ENCODE assay signal across 26 mouse cellular contexts in the genomic region with DNA sequence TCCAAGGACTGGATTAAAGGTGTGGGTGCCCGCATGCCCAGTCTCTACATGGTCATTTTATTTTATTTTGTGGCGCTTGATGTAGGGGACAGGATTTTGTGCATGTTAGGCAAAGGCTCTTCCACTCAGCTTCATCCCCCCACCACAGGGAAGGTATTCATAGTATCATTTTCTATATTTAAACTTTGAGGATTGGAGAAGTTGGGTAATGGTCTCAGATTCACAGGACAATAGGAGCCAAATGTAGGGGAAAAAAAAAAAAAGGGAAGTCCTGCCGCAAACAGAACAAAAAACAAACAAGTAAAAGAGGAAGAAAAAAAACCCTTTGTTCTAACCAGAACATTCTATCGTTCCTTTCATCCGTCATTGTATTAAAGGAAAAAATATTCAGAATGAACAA.
A peak's percentile ranks its signal among the peaks of the same experiment; 100 is the strongest.
DNase-seq lines count a peak whose midpoint lies in the region; ATAC-seq and TF ChIP-seq lines count a peak whose summit lies in the region.
"Had no signal": no experiment of that assay in that cellular context is flagged by ENCODE, and none has a peak within 500 bp of the region (broad histone marks: within the 10 kb centered on the region; RNA-seq: fewer than 3 reads in every experiment).

No protein-coding gene starts in this region.

- intact Hi-C loops in heart, postnatal 36 days (cut with DNase I), result no loop called here

- H3K27ac ChIP-seq in bone marrow macrophage, adult 2 months (ENCODE audit: insufficient read depth, low read depth, low read length), result peak overlapping the region; percentile 68
- H3K27ac ChIP-seq: embryonic facial prominence, embryonic 13.5 days; embryonic facial prominence, embryonic 15.5 days; forebrain, embryonic 10.5 days; forebrain, embryonic 13.5 days; forebrain, embryonic 15.5 days had no signal

- no peak for TF ChIP-seq POLR2A in bone marrow macrophage, adult 2 months (IDR thresholded peaks at IDR 0.05; ENCODE audit: borderline replicate concordance, low read depth, low read length)

- DNase-seq in c-Kit-positive CD71-negative TER-119-negative erythroid progenitor cells, embryonic 14.5 days (ENCODE audit: low read depth), result peak; percentile 7
- no peak for DNase-seq in heart, postnatal 36 days
- no peak for DNase-seq in lung, postnatal 14 days
- no peak for DNase-seq in cerebellum, postnatal 25 days
- no peak for DNase-seq in neural tube, embryonic 10.5 days (ENCODE audit: extremely low spot score, low spot score)
- DNase-seq: adrenal gland, adult 8-10 months; adrenal gland, postnatal 14 days; adrenal gland, postnatal 36 days; cerebellum, adult 11 months; cerebellum, adult 18-20 months; cerebellum, adult 8-10 months; cerebellum, adult 9-11 months; cerebellum, postnatal 14 days; embryo, embryonic 11 days; forebrain, postnatal 0 days had no signal

- peaks cover 20% of the 10 kb centered on the region for H3K4me1 ChIP-seq in bone marrow macrophage, adult 2 months (ENCODE audit: control insufficient read depth, insufficient read depth, low read length)
- H3K4me1 ChIP-seq: embryonic facial prominence, embryonic 15.5 days had no signal

- ATAC-seq in granulocyte monocyte progenitor cell, adult 5-6 weeks (replicated peaks; ENCODE audit: poor library complexity, severe bottlenecking), result peak; percentile 100
- peak; percentile 97 for ATAC-seq in megakaryocyte progenitor cell, adult 5-6 weeks (replicated peaks; ENCODE audit: poor library complexity)
- ATAC-seq: activated CD4-positive, CD25-positive, alpha-beta regulatory T cell, adult 4 months; forebrain, embryonic 13.5 days; forebrain, embryonic 15.5 days; forebrain, postnatal 0 days; Patski had no signal

- no peak overlapping the region for H3K4me3 ChIP-seq in bone marrow macrophage, adult 2 months (ENCODE audit: insufficient read depth, low read length)
- H3K4me3 ChIP-seq: embryonic facial prominence, embryonic 13.5 days; embryonic facial prominence, embryonic 15.5 days; erythroblast, embryonic 14.5 days; forebrain, embryonic 10.5 days; forebrain, embryonic 13.5 days; forebrain, embryonic 15.5 days had no signal

- no peak for TF ChIP-seq CTCF in bone marrow macrophage, adult 2 months (IDR thresholded peaks at IDR 0.05; ENCODE audit: low read depth, low read length)
